Mouse (Mus musculus): Measurements from ENCODE around the gene Chac1. TPM values are rescaled to one million over a fixed set of nuclear protein-coding genes. Genes with fewer than 3 reads are reported as not detected.

Chac1 gene
- total RNA-seq, 4 experiments from 2014 or later, result 59.1 to 158 (median 73.1) TPM

DNA sequence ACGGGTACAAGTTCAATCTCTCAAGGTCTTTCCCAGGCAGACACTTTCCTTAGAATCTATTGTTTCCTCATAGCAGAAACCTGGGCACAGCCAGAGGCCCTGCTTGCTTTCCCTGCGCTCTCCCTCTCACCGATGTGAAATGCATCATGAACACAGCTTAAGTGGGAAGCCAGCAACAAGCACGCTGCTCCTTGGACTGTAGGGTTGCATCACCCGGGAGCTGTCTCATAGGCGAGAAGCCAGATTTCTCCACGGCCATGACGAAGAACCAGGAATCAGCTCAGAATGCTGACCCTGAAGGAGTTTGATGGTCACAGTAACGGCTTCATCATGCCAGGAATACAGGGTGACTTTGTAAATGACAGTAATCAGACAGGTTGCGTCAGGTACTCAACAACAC lies 19.1 kb downstream of the Chac1 start:
- no peak for DNase-seq (ENCODE audit: low spot score in 2 of 2)

DNA sequence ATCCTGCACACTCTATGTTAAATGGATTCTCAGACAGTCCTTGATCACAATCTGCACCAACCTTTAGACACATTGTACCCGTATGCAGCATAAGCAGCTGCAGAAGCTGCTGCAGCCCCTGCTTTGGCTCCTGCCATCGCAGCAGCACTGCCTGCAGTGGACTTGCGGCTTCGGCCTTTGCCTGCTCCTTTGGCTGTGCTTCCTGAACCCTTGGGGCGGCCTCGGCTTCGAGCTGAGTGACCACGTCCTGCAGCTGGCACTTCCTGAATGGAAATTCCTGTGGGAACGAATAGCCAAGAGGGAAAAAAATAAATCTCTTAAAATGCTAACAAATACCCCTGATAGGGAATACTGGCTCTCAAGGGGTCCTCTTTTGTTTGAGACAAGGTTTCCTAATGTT lies 26.3 kb downstream of the Chac1 start:
- no peak for DNase-seq (ENCODE audit: low spot score in 2 of 2)

DNA sequence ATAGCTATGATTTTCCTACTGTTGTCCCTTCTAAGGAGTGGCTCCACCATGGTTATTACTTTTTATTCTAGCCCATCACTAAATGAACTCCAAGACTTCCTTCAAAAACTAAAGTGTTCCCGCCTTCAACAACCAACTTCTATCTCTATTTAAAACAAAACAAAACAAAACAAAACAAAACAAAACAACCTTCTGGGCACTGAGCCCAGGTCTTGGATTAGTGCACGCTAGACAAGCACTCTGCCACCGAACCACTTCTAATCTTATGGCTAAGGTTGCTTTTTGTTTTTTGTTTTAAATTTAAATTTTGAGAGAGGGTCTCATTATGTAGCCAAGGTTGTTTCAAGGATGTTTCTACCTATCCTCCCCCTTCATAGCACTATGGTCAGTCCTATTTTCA lies 26.8 kb downstream of the Chac1 start:
- no peak for DNase-seq (ENCODE audit: low spot score in 2 of 2)

DNA sequence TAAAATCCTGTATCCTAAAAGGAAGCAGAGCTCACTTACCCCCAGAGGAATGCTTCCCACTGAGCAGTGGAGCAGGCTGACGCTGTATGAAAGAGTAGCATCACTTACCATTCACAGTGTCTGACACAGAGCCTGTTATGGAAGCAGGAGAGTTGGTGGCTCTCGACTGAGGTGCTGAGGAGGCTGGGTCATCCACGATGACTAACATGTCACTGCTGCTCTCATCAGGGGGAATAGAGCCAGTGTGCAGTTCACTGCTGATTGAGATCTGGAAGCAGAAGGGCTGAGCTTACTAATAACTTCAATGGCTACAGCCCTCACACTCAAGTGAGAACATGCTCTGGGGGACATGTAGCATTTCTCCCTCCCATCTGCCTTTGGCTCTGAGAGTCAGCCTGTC lies 28.4 kb downstream of the Chac1 start:
- no peak for DNase-seq (ENCODE audit: low spot score in 2 of 2)

DNA sequence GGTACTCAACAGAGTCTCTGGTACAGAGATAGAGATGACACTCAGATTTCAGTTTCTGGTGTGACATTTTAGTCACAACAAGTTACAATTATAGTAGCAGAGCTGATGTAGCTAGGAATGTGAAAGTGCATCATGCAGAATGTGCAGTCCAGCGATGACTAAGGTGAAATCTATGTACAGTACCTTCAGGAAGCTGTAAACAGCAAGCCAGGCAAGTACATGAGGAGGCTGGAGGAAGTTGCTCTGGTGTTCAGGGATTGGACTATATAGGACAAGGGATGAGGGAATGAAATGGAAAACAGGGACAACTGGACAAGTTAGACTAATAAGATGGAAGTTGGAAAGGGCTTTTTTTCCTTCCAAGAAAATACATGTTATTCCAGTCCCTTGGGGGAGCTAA lies 37.2 kb downstream of the Chac1 start:
- DNase-seq (ENCODE audit: low spot score in 2 of 2), result no peak

DNA sequence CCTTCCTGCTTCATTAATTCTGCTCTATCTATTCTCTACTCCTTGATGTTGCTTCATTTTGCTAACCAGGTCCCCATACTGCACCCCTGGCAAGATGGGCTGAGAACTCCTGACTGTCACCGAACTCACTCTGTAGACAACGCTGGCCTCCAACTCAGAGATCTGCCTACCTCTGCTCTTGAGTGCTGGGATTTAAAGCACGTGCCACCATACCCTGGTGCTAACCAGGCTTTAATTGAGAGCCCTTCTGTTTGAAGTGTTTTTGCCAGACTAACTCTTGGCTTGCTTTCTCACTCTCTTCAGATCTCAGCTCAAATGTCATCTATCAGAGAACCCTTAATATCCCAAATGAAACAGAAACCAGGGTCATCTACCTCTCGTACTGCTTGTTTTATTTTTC lies 39.0 kb downstream of the Chac1 start:
- DNase-seq (ENCODE audit: low spot score in 2 of 2), result no peak

DNA sequence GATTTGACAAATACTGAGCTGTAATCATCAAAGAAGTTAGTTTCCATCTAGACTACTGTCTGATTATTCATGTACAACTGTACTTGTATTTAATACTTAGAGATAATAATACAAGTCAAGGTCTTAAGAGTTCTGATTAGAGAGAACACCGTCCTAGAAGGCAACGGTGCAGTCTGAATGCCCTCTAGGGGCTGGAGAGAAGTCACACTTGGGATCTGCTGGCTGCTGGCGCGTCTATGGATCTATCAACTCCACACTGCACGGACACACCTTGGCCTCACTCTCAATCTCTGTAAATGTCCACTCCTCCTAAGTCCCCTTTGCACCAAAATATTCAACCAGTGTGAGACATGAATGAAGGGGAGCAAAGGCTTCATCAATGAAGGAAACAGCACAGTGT lies 47.2 kb downstream of the Chac1 start:
- DNase-seq (ENCODE audit: low spot score in 2 of 2), result peak; percentile 15 to 33

DNA sequence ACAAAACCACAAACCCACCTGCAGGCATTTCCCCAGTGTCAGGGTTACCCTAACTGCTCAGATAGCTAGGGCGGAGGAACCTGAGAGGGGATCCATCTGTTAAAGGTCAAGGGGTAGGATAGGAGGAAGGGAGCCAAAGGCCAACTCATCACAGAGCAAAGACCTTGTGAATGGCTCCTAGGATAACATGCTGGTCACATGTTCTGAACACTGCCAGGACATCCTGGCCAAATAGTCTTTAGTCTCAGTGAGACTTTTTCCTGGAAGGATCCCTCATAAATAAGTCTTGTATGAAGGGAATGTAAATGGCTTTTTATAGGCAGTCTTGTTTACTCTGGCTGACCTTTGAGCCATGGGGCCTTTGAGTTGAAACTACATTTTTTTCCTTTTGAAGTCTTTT lies 47.6 kb downstream of the Chac1 start:
- DNase-seq (ENCODE audit: low spot score in 2 of 2), result peak; percentile 37 to 66

DNA sequence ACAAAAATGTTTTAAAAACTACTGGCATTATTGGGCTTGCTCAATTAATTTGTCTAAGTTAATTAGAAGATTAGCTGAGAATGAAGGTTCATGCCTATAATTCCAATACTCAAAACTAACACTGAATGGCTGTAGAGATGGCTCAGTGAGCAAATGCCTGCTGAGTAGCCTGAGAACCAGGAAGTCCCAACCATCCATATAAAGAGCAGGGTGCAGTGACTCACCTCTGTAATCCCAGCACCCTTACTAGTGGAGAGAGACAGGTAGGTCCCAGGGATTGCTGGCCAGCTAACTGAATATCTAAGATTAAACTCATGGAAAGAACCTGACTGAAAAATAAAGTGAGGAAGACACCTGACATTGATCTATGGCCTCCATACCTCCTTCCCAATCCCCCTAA lies 48.3 kb downstream of the Chac1 start:
- DNase-seq (ENCODE audit: low spot score in 2 of 2), result no peak

Other genes starting within 250 kb of the Chac1 start
- gene Rad51, start 238.4 kb upstream of the Chac1 start, total RNA-seq (2022), result 1 to 10 TPM in 3 of 4 experiments, under 1 TPM in 1; 0.74 to 1.8 (median 1.2) TPM
- 1 to 10 TPM; 3.2 to 6.7 (median 4.8) TPM for gene Rmdn3, start 194.2 kb upstream of the Chac1 start, total RNA-seq (2022)
- gene Gchfr, start 183.5 kb upstream of the Chac1 start, total RNA-seq (2022), result not detected
- not detected for gene Gm14137, start 176.7 kb upstream of the Chac1 start, total RNA-seq (2022)
- 10 to 100 TPM in 3 of 4 experiments, 1 to 10 TPM in 1; 9.1 to 15.3 (median 11.8) TPM for gene Zfyve19, start 142.6 kb upstream of the Chac1 start, total RNA-seq (2022)
- gene Dnajc17, start 142.4 kb upstream of the Chac1 start, total RNA-seq (2022), result 1 to 10 TPM; 7.5 to 8.5 (median 8.0) TPM
- gene Ppp1r14d, start 121.3 kb upstream of the Chac1 start, total RNA-seq (2022), result not detected
- under 1 TPM in 1 of 4 experiments, not detected in 3; 0.13 TPM for gene Spint1, start 113.9 kb upstream of the Chac1 start, total RNA-seq (2022)
- not detected for gene Rhov, start 80.0 kb upstream of the Chac1 start, total RNA-seq (2022)
- 10 to 100 TPM; 10.8 to 12.5 (median 11.5) TPM for gene Vps18, start 62.5 kb upstream of the Chac1 start, total RNA-seq (2022)
- gene Dll4, start 25.4 kb upstream of the Chac1 start, total RNA-seq (2022), result 1 to 10 TPM; 3.3 to 5.8 (median 3.9) TPM
- 10 to 100 TPM; 11.8 to 15.7 (median 12.6) TPM for gene Ino80, start 126.5 kb downstream of the Chac1 start, total RNA-seq (2022)
- 1 to 10 TPM in 3 of 4 experiments, under 1 TPM in 1; 0.85 to 2.0 (median 1.2) TPM for gene Exd1, start 196.4 kb downstream of the Chac1 start, total RNA-seq (2022)
- 10 to 100 TPM; 72.7 to 85.9 (median 82.5) TPM for gene Chp1, start 196.5 kb downstream of the Chac1 start, total RNA-seq (2022)